Mouse (Mus musculus) layer of hippocampus, adult 18-20 months (tissue): ENCODE measurements around the gene Ccl7. TPM values are rescaled to one million over a fixed set of nuclear protein-coding genes. Genes with fewer than 3 reads are reported as not detected.

Experiments used
- DNase-seq, 2 experiments: peaks; one replicate each; pipeline ENCODE4 v3.0.0; 2022; ENCODE audit warnings: low spot score in 2 of 2
- long read RNA-seq: library from polyadenylated mRNA; stranded (forward); transcript quantifications from one replicate; pipeline ENCODE4 v2.0.0, GENCODE M21; 2021
- total RNA-seq, 2 experiments: library from RNA; stranded (reverse); gene quantifications; 2 replicates each; pipeline ENCODE4 v1.2.3; 2021

Ccl7 gene
- total RNA-seq: not detected
- long read RNA-seq: 0 reads

DNA sequence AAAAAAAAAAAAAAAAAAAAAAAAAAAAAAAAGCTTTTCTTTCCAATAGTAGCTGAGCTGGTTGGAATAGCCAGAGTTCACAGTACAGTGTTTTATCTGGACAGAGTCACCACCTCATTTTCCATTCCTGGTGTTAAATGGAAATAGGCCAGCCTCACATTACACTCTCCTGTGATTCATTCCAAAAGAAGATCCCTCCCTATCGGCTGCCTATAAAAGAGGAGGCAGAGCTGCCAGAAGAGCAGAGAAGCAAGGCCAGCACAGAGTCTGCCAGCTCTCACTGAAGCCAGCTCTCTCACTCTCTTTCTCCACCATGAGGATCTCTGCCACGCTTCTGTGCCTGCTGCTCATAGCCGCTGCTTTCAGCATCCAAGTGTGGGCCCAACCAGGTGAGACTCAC is at the start of gene Ccl7:
TSS of gene Ccl7 (plus strand) at position 242 of the 400 bp plus-strand sequence.
- DNase-seq: peak in 1 of 2 experiments; percentile 6

DNA sequence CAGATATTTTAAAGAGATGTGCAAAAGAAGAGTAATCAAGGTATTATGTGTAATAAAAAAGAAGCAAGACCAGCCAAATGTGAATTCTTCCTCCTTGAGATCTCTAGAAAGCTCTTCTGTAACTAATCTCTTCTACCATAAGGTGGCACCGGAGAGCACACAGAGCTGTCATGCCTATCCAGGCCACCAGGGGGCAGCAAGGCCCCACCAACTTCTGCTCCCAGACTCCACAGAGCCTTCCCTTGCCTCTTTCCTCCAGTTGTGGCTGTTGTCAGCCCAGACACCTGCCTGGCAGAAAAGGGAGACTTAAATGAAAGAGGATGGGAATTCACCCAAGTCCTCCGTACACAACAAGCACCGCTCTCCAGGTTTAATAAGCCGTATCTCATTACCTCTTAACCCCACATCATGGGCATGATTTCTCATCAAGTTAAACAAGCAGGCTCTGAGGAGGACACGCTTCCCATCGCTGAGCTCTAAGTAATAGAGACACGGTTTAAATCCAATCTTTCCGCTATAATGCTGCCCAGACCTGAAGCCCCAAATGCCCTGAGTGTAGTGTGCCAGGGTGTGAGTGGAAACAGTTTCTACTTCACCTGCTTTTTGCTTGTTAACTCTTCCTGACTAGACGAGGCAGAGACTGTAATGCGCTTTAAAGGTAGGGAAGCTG is 49.2 kb upstream of the Ccl7 start:
- peak; percentile 64 to 86 for DNase-seq

DNA sequence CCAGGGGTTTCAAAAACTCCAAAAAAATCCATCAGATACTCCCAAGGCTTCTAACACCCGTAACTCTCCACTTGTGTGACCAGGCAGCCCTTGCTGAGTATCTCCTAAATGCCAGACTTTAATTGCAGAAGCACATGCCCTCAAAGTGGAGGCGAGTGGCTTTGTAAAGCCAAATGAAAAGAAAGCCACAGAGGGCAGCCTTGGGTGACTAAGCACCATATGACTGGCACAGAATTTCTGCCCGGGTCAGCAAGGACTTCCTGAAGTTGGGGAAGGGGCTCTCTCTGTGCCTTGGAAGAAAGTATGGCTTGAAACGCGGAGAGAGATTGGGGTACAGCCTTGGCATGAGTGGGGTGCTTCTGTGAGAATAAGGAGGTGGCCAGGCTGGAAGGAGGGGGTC is 48.4 kb upstream of the Ccl7 start:
- no peak for DNase-seq

DNA sequence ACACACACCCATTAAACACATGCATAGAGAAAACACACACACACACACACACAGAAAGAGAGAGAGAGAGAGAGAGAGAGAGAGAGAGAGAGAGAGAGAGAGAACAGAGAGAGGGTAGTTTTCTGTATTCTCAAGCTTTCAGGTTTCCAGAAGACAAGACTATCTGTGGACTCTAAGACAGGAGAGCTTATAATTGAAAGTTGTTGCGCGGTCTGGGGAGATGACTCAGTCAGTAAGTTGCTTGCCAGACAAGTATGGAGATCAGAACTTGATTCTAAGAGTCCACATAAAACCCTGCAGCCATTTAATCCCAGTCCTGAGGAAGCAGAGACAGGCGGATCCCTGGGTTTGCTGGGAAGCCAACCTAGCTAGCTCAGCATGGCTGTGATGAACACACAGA is 46.9 kb upstream of the Ccl7 start:
- DNase-seq: no peak

DNA sequence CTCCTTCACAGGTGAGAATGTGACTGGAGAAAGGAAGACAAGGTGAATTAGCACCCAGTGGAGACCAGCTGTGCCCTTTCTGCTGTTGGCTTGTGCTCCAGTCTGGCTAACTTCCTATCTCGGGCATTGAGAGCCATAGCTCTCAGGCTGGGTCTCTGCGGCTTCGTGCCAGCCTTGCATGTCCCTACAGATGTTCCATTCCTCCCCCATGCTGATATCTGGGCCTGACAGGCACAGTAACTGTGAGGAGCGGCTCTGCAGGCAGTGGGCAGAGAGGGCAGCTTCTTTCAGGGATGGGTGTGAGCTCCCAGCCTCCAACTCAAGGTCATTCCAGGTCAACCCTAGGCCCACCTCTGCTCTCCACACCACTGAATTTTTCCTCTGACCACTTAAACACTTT is 46.0 kb upstream of the Ccl7 start:
- DNase-seq: no peak

DNA sequence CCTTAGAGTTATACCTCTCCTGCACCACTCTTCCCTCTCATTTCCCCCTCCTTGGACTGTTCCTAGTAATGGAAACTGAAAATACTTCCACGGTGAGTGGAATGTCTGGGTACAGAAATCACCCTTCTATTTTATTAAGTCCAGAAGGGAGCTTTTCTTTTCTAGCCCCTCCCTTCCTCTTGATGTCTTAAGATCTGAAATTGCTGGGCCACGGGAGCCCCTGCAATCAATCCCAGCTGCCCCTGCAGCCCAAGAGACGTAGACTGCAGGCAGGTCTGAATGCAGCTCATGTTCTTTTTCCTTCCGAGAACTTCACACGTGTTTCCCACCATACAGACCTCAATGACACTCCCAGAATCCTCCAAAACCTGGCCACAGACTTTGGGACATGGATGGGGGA is 44.9 kb upstream of the Ccl7 start:
- no peak for DNase-seq

DNA sequence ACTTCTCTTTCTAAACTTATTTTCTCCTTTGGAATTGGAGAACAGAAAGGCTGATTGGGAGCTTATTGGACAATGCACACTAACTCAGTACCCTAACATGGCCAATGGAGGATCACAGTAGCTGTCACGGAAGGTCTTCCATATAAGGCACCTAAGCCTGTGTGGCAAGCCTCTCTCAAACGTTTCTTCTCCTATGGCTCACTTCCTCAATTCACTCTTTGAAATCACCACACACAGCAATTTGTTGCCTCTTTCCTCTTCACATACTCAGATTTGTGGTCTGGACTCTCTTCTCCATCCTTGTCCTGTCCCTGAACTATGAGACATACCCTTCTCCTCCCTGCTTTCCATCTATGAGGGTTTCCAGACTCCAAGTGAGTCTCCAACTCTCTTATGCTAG is 40.7 kb upstream of the Ccl7 start:
- DNase-seq: no peak

DNA sequence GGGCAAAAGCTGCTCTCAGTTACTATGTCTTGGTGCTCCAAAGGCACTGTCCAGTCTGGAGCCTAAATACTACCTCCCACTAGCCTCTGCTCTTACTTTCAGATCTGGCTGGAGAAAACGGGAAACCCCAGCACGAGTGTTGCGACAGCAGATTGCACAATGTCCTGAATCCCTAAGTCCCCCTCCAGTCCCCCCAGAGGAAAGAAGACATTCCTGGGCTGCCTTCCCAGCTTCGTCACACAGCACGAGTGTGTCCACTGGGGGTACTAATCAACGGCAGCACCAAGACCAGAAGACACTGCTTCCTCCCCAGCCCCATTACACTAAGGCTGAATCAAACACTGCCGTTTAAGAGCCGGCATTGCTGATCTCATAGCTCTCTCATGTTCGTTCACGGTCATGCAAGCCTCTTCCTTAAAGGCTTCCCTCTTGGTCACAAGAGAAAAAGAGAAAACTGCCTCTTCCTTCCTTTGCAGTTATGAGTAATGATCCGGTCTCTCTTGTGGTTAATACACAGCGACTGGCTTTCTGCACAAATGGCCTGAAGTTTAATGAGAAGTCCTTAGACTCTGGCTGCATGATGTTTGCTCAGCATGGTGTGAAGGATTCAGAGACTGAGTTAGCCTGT is 38.6 kb upstream of the Ccl7 start:
- no peak for DNase-seq

DNA sequence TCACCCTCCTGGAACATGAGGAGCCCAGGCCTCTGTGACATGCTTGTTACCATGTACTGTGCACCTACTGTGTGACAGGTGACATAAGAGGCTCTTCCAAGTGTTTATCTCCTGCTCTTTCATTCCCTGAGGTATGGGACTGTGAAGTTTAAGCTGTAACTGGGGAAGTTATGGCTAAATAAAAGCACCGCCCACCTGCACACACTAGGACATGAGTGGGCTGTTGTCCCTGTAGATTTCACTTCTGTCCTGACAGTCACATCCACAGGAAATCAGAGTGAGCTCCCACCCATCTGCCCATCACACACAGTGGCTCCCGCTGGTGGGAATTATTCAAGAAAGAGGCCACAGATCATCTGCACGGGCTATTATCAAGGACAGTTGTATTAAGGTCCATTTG is 35.4 kb upstream of the Ccl7 start:
- no peak for DNase-seq

DNA sequence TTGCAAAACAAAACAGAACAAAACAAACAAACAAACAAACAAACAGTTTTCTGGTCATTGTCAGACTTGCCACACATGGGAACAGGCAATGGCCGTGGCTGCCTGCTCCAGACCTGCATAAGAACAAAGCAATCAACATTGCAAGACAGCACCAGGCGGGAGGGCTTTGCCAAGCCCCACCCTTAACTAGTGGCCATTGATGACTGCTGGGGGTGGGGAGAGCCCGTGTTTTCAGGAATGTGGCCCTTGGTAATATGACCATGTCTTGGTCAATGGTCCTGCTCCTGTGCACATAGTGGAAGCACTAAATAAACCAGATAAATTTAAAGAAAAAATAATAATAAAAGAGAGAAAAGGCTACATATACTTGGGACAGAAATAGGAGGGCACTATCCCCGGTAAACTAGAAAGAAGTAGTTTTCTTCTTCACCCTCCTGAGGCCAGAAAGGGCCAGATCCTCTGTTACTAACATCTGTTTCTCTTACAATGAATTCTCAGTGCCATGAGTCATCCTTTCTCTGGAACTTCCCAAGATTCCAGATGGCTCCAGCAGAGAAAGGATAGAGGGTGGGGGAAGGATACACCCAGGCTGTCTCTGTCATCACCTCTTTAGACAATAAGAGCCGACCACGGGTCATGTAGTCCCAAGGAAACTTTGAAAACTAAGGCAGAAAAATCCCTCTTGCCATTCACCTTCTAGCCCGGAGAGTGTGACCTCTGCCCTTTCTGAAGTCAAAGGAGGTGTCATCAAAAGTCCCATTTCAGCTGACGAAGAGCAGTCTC is 33.9 kb upstream of the Ccl7 start:
- DNase-seq: no peak

DNA sequence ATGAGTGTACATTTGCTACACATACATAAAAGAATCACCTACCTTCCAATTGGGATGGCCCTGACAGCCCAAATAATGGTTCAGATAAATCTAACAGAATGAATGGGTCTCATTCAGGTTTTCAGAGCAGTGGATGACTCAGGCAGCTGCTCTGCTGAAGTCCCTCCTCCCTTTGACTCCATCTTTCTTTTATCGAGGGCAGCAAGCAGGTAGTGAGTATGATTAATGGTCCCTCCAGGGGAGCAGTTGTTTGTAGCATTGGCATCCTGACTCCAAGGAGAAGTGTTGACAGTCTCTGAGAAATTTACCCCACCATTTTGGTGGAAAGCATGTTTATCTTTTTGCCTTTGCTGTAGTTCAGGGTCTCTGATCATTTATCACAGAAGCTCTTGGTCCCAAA is 31.8 kb upstream of the Ccl7 start:
- DNase-seq: no peak

DNA sequence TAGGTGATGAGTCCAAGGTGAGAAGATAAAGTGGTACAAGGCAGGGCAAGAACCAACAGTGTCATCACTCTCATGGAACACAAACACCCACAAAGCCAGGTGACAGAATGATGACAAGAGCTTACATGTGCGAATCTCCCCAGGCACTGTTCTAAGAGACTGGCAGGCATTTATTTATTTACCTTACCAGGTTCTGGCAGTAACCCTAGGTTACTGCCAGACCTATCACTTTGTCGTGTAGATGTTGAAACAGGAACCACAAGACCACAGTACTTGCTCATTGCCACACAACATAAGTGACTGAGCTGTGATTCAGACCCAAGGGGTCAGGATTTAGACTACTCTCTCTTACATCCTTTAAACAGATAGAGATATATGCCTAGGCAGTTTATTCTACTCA is 30.4 kb upstream of the Ccl7 start:
- no peak for DNase-seq

DNA sequence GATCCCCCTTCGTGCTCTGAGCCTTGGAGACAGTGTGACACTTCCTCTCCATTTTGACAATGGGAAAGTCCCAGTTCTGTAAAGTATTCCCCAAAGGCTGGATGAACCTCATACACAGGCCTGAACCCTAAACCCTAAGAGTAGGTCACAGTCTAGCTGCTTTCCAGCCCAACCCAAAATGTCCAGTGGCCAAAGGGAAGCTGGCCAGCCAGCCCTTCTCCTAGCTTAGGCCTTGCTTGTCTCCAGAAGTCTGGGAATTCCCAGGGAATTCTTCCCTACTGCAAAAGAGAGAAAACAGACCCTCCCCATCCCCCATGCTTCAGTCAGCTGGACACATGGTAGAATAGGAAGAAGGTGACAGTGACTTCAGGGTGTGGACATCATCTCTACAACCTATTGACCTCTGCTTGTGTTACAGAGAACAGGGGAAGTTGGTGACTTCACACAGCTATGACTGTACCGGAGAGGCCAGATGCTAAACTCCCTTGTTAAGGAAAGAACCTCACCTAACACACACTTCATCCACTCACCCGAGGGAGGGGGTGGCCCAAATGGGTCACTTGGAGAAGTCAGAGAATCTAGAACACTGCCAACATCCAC is 29.2 kb upstream of the Ccl7 start:
- no peak for DNase-seq

DNA sequence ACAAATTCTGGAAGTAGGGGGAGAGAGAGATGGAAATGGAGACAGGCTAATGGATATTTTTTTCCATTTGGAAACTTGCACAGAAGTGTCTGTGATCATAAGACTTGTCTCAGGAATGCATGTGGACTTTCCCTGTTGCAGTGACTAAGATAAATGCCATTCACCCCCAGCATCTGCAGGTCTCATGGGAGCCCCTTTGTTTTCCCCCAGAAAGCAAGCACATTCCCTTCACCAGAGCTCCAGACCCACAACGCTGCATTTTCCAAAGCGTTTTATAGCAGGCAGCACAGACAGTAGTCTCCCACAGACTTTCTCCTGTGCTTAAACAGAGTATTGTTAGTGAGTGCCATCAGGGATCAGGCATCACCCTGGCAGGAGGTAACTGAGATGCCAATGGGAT is 26.1 kb upstream of the Ccl7 start:
- no peak for DNase-seq

DNA sequence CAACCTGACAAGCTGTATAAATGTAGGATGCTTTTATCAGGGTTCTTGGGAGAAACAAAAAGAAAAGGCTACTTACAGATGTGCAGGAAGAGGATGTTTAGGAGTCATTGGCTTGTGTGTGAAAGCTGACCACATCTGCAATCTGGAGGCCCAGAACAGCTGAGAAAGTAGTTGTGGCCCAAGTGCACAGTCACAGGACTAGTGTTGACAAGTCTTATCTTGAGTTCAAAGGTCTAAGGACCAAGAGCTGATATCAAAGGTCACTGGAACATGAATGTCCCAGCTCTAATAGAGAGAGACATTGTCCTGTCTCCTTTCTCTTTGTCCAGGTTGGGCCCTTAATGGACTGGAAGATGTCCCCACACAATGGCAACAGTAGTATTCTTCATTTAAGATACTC is 25.7 kb upstream of the Ccl7 start:
- no peak for DNase-seq

DNA sequence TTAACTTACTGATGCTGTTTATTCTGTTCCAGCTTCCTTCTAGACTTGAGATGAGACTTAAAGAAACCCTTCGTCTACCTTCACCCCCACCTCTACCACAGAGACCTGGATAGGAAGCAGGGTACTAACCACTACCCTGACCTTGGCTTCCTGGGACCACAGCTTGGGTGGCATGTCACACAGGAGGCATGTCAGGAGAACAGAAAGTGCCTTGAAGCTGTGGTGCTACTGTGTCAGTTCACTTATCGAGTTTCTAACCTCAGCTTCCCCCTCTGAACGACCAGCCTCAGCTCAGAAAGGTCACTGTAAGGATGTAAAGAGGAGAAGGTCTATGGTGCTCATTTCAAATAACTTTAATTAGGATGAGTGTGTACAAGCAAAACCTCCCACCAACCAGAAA is 24.1 kb upstream of the Ccl7 start:
- no peak for DNase-seq

DNA sequence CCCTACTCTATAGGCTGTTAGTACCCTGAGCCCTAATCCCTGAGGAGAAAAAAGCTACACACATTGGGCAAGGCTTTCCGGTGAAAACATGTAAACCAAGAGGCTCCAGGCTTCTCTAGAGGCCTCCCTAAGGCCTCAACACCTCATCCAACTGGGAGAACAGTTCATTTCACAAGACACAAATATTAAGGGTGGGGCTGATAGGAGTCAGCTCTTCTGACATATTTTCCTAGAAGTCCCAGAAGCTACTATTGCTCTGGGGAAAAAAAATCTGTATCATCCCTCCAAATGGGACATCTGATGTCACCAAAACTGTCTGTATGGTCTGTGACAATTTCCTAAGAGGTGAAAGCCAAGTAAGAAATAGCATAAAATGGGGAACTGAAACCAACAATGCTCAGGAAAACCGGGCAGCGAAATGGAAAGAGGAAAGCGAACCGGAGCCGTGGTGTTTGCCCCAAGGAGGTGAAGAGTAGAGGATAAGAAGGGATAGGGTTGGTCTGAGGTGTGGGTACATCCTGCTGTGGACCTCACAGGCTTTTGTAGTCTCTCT is 22.9 kb upstream of the Ccl7 start:
- DNase-seq: no peak

DNA sequence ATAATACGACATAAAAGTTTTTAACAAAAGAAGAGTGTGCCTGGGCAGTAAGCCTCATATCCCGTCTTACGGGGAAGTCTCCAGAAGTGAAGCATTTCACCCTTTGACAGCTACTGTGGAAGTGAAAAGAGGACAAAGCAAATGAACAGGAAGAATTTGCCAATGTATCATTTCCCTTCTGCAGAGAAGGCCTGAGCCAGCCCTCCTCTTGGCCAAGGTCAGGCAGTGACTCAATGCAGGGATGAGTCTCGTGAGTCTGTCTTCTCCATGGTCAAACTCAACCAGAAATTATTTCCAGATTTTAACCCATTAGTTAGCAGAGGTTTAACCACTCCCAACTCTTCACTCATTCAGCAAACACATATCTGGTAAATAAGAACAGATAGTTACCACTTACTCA is 21.7 kb upstream of the Ccl7 start:
- DNase-seq: no peak

DNA sequence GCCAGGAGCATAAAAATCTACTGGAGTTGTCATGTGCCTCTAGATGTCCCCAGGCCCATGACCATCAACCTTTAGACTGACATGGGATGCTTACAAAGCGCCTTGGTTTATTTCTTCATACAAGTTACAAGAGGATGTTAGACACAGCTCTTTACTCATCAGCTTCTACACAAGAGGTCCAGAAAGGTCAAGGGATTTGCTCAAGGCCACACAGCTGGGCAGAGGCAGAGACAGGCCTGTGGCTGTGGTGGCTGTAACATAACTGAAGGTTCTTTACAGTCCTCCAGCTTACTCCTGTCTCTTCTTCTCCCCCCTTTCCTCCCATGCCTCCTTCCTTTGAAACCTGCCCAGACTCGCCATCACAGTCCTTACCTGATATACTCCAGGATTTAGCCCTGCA is 15.3 kb upstream of the Ccl7 start:
- no peak for DNase-seq

DNA sequence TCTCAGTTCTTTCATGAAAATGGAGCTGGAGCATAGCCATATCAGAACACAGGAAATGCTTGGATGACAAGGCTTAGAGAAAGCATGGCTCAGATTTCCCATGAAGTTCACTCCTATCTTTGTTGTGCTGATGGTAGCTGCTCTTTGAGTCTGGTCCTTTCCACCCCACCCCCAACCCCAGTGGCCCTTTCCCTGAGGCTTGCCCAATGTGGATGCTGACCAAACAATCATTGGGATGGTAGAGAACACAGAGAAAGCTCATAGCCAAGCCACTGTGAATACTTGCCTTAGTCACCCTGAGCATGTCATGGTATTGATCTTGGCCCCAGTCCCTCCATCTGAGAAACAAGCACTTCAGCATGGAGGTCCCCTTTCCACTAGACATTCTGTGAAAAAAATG is 13.4 kb upstream of the Ccl7 start:
- DNase-seq: no peak

DNA sequence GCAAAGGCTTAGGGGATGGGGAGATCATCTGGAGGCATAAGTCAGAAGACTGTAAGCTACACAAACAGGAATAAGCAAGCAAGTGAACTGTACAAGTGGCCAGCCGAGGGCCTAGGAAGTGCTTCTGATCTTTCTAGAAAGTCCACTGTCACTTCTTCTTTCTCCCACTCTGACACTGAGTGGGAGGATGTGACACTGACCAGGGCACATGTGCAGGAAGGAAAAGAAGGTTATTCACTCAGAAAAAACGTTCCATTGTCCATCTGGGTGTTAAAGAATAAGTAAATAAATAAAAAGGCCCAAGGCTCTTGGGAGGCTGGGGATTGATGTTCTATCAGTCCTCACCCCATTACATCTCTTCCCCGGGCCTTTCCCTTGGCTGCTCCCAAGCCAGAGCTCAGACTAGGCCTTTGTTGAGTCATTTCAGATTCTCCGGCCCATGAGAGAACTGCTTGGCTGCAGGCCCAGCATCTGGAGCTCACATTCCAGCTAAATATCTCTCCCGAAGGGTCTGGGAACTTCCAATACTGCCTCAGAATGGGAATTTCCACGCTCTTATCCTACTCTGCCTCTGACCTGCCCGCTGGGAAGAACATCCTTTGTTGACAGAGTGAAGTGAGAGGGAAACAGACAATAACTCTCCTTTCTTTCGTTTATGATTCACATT is 12.7 kb upstream of the Ccl7 start:
- peak in 1 of 2 experiments; percentile 8 for DNase-seq
